Mouse (Mus musculus) R1 (cell line): ENCODE data around the gene Rdh11.
A peak's percentile ranks its signal among the peaks of the same experiment; 100 is the strongest.
"Not testable (repeated sequence)": the region's sequence is repeated elsewhere in the genome, so short reads cannot be mapped to it uniquely, and the experiment has no call there.

ENCODE experiments used
- DNase-seq: peaks from one replicate; pipeline ENCODE4 v3.0.0-alpha.2; 2018; ENCODE audit warnings: low read depth, low spot score

The Rdh11 gene

DNA sequence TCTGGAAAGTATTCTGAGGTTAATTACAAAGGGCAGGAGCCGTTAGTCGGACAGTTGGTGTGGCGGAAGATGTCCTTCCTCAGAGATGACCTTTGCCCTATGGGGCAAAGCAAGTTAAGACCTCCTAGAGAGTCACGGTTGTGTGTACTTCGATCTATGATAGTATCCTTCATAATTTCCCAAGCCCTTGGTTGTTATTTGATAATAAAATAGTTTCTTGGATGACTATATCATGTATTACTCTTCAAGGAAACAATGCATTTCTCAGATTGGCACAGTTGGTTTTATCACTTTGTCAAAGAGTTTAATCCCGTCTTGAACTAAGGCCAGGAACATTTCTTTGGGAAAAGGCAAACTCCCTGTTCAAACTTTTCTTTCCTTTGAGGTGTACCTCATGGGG, at the start of gene Rdh11:
Rdh11 (minus strand) TSS at position 101 of the 400 bp plus-strand sequence.
- no peak for DNase-seq

DNA sequence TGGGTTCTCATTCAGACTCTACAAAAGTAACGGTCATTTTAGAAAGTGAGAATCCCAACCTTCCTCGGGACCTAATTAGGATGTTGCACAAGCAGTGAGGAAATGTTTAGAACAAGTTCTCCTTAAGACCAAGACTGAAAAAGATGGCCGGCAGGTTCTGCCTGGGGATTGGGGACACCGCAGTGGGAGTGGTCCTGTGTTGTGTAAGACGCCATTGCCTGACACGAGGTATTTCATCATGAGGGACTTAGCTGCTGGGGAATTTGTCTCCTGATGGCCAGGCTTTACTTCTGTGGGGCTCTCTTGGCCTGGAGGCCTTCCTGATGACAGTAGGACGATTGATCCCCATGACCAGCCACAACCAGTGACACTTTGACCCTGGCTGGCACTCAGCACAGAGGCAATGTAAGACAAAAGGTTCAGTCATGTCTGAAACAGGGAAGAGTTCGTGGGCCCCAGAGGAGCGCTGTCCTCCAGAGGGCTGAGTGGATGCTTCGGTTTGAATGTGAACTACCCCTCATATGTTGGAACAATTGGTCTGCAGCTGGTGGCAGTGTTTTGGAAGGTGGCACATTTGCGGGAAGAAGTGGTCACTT, 43.5 kb upstream of the Rdh11 start:
- DNase-seq: no peak

DNA sequence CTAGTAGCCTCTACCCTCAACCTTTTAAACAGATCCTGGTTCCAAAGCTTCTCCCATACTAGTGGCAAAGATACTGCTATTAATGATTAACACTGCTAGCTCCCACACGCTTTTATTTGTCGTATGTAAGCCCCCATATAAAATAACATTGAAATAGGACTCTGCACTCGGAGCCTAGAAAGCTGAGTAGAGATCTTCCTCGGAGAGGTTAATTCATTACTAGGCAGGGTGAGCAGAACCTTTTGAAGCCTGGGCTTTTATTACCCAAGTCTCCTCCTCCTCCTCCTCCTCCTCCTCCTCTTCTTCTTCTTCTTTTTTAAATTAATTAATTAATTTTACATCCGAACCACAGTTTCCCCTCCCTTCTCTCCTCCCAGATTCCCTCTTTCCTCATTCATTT, 25.4 kb upstream of the Rdh11 start:
- no peak for DNase-seq

DNA sequence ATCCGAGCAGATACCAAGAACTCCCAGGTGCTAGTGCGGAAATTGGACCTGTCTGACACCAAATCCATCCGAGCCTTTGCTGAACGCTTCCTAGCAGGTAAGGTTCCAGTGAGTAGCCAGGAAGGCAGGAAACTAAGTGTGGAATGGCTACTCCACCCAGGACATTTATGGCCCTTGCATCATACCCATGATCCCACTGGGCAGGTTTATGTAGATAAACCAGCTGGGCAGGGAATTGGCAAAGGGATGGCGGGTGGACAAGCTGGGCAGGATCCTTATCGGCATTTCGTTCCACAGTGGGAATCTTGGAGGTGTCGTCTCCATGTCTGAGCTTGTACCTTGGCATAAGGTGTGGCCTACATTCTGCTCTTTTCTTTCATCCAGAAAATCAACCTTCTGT, 19.4 kb upstream of the Rdh11 start:
- DNase-seq: no peak

DNA sequence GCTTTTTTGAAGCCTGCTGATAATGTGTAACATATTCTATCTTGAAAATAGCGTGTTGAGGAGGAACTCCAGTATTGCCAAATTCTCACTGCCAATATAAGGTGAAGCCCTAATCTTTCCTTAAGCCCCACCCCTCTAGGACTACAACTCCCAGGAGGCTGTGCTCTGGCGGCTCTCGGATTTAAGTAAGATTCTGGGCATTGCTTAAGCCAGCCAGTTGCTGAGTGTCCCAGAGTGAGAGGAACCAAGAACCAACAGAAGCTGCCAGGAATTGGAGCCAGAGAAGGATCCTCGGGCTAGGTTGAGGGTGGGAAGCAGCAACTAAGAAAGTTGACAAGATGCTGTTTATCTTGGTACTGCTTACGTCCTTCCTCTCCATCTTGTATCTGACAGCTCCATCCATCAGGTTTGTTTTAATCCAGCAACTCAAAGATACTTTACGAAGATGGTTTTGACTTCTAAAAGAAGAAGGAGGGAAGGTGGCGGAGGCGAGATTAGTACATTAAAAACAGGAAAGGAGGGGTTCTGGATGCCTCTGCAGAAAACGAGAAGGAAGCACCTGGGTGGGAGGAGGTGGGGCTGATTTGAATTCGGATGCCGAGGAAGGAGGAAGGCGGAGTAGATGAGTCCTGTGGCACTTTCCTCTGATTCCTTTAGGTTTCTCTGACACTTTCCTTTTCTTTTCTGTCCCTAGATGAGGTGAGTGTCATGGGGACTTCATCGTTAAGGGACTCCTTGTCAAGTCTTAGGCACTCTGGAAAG, 16.8 kb upstream of the Rdh11 start, which contains the start of gene Rdh12:
Rdh12 (plus strand) TSS at position 212 of the 762 bp plus-strand sequence.
- peak; percentile 45 for DNase-seq

DNA sequence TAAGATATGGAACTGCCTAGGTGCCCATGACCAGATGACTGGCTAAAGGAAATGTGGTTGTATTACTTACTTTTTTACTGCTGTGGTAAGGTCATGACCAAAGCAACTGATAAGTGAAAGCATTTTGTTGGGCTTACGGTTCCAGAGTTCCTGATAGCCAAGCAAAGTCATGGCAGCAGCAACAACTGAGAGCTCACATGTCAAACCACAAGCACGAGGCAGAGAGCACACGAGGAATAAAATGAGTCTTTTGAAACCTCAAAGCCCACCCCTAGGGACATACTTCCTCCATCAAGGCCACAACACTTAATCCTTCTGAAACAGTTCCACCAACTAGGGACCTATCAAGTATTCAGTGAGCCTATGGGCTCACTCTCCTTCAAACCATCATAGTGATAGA, 9.8 kb upstream of the Rdh11 start:
- DNase-seq: no peak

DNA sequence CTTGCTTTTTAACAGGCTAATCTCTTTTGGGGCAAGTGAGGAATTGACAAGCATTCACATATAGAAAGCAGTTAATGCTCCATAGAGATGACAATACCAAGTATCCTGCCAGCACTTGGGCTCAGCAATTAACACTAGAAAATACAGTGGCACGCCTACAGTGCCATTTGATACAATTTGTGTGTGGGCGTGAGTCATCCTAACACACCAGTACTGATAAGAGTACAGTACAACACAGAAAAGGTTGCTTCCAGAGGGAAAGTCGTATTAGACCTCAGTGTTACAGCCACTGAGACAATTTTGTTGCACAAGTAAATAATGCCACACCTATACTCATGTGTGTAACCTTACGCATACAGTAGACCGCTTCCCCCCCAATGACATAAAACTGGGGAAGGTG, 5.0 kb upstream of the Rdh11 start:
- no peak for DNase-seq

DNA sequence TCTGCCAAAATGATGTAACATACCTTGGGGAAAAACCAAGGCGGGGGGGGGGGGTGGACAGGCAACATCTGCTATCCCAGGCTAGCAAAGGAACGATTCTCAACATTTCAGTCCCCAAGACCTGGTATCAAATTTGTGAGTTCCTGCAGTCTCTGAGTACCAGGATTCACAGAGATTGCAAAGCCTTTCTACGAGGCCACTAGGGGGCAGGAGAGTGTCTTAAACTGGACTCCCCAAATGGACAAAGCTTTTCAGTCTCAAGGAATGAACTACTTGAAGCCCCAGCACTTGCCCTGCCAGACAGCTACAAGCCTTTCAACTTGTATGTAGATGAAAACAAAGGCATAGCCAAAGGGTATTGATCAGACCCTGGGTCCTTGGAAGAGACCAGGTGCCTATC, 1.3 kb upstream of the Rdh11 start:
- peak; percentile 81 for DNase-seq

DNA sequence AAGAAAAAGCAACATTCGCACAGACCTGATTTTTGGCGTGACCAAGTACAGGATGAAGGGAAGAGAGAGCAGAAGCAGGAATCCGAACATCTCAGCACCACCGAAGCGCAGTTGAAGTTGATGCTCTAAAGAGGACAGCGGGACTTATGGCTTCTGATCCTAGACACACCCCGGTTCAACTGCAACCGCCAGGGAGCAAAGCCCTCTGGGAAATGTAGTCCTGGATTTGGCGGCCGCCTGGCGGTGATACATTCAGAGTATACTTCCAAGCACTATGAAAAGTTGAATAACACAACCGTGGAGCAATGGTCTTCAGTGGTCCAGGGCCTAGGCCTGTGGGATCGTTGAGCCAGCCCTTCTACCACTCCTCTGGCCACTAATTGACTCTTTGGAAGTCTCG, 392 bp downstream of the Rdh11 start:
- peak; percentile 91 for DNase-seq

DNA sequence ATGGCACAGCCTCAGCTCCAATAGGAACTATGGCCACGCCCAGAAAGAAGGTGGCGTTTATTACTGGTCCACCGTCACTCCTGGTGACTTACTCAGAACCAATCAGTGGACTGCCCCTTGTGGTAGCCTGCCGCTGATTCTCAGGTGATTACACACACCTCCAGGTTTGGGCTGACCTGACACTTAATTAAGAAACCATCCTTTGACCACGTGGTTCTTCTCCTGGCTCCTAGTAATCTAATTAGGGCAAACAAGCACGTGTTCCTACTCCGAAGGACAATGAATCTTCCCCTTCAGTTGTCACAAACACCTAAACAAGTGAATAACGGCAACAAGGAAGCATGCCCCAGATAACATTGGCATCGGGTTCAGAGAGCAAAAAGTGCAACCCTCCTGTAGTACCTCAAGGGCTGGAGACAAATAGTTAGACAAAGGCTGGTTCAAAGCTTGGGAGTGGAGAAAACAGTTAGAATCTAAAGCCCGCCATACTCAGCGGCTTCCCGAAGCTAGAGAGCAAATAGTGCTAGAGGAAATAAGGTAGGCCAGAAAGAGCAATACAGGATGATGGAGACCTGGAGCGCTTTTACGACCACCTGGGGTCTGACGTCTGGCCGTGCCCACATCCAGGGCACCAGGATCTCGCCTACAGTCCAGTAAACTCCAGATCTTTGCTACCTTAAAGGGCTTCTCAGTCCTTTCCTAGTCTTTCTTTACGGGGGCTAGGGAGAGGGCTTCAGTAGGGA, 991 bp downstream of the Rdh11 start:
- DNase-seq: peak; percentile 93

DNA sequence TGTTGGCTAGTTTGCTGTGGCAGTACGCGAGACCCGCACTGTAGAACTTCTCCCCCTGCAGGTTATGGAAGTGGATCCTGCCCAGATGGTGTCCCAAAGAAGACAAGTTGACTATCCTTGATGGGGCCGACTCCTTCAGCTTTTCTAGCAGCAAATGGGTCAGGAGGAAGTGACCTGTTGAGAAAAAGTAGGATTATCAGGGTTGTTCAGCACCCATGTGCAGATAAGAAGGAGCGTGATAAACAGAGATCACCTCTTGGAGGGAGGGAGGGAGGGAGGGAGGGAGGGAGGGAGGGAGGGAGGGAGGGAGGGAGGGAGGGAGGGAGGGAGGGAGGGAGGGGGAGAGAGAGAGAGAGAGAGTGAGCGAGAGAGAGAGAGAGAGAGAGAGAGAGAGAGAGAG, 6.9 kb downstream of the Rdh11 start:
- DNase-seq: not testable (repeated sequence)

DNA sequence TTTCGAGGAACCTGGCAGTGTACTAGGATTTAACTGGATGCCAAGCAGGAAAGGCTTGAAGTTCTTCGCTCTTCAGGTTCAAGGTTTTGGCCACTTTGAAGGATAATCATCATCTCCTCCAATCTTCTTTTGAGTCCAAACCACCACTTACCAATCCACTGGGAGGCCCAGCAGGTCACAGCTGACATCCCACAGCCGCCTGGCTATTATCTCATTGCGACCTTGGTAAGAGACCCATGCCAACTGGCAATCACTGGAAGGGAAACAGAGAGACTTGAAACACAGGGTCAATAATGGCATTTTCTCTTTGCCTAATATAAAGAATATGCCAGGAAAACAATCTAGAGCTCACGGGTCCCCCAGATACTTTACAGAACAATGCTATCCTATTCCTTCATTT, 16.1 kb downstream of the Rdh11 start:
- no peak for DNase-seq

DNA sequence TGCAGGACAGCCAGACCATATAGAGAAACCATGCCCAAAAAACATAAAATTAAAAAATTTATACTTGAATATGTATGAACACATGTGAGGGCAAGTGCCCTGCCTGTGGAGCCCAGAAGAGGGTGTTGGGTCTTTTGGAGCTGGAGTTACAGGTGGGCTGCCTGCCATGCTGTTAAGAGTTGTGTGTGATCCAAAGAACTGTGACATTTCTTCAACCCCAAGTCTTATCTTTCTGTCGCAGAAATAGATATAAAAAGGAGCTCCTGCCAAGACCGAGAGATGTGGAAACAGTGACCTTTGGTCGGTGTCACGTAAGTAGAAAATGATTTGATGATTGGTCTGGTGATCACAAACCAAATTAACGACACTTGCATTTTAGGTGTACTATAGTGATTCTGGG, 18.4 kb downstream of the Rdh11 start:
- no peak for DNase-seq

DNA sequence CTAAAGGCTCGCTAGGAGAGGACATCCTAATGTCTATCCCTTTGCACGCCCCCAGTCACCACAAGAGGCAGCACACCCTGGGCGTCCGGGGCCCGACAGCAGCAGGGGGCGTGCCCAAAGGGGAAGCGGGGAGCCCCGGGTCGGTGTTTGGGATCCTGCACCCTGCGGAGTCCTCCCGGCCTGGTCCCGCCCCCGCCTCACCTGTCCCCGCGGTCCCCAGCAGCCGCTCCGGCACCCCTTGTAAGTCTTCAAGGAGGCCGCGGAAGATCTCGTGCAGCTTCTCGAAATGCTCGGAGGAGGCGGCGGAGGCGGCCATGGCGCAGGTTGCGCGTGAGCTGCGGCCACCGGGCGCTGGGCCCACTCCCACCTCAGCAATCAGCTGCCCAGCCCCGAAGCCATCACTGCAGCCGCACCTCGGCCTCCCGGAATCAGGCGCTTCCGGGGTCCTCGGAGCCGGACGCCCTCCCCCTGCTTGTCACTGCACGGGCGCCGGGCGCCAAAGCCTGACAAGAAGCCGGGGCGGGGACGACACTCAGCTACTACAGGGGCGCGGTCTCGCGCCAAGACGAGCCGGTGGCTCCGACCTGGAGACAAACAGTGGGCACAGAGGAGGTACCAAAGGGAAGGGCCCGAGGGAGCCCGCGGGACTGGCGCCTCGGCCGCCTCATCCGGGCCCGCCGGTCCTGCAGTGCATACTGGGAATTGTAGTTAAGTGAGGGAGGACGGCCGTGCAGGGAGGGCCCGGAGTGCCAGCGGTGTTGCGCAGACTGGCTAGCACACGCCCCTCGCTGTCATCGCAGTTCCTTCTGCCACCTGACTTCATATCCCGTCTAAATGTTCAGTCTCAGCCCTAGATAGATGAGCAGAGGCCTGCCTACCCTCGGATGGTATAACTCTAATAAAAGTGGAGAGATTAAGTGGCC, 19.8 kb downstream of the Rdh11 start, which contains the start of gene Vti1b:
Vti1b (minus strand) TSS at position 649 of the 923 bp plus-strand sequence.
- DNase-seq: peak; percentile 91

DNA sequence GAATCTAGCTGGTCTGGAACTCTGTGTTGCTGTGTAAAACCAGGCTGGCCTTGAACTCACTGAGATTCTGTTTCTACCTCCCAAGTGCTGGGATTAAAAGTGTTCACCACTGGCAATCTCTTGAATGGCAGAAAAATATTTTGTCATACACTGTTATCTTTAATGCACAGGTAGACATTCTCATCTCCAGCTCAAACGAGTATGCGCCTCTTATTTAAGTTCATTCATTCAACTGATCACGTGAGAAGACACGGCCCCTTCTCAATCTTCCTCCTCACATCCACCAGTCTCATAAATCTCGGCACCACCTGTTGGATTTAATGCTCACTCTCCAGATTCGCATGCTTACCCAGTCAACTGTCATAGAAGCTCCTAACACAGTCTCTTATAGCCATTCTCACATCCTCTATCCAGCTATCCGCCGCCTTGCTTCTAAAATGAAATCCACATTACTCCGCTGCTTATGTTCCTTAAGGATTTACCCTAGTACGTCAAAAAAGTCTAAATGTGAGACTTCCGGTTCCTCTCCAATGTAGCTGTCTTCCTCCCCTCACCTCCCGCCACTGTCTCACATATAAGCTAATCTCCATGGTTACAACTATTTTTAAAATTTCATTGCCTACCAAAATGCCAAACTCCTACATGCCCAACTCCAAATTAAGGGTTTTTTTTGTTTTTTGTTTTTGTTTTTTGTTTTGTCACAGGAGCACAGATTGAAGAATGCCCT, 20.7 kb downstream of the Rdh11 start:
- no peak for DNase-seq

DNA sequence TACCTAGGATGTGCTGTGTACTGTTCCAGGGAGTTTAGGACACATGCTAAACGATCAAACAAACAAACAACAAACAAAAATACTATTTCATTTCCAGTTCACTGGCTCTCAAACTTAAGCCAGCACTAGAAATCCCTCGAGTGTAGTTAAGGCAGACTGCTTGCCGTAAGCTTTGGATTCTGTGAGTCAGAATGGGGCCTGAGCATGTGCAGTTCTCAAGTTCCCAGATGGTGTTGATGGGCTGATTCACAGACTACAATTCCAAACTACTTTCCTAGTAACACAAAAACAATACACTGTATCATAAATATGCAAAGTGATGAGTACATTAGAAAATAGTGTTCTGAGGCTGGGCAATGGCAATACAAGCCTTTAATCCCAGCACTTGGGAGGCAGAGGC, 21.7 kb downstream of the Rdh11 start:
- DNase-seq: no peak

DNA sequence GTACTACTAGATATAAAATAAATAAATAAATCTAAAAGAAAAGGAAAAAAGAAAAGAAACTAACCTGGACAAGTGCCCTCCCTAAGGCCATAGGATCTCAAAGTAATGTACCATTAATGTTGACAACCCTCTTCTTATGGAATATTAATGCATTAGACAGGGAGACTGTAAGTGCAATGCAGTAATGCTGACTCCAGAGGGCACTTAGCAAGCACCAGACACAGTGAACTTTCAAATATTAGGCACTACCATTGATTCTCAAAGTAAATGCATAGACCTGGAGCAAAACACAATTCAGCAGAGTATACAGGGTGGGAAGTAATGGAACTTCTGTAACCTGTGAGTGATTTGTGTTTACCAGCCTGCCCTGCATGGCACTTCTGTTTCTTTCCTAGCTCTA, 22.9 kb downstream of the Rdh11 start:
- no peak for DNase-seq

DNA sequence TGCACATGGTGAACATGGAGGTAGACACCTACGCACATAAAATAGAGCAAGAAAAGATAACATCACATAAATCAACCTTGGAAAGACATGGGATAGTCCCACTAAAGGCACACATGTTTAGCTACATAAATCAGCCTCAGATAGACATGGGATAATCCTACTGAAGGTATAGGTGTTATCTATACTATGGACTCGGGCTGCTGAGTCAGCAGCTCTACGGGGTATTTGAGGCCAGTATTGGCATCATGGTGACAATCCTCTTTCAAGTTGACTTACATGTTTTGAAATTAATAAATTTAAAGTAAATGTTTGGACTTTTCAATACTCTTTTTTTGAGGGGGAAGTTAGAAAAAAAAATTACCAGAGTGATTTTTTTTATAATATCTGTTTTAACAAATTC, 29.2 kb downstream of the Rdh11 start:
- DNase-seq: no peak

DNA sequence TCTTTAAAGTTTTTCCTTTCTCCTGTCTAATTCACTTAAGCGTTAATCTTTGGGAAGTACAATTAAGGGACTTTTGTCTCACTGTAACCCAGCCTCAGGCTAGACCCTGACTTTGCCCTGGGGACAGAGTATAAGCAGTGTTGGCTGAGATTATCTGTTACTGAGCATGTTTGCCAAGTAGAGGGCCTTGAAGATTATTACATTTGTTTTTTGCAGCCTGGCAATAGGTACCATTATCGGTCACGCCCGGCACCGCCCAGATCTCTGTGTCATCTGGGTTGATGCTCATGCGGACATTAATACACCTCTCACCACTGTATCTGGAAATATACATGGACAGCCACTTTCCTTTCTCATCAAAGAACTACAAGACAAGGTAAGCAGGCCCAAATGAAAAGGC, 42.4 kb downstream of the Rdh11 start:
- DNase-seq: no peak

DNA sequence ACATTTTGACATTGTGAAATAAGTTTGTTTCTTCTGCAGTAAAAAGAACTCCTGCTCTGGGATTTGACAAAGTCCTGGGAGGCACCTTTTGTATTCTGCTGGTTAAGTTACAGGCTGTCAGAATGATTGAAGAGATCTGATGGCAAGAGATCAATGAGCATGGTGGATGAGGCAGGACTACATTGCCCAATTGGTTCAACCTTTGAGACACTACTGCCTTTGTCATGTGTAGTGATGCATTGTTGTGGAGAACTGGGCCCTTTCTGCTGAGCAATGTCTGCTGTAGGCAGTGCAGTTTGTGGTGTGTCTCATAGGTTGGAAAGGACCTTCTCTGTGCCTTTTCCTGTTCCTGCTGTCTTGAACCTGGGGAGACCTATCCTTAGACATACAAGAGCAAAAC, 50.7 kb downstream of the Rdh11 start:
- DNase-seq: peak; percentile 48

DNA sequence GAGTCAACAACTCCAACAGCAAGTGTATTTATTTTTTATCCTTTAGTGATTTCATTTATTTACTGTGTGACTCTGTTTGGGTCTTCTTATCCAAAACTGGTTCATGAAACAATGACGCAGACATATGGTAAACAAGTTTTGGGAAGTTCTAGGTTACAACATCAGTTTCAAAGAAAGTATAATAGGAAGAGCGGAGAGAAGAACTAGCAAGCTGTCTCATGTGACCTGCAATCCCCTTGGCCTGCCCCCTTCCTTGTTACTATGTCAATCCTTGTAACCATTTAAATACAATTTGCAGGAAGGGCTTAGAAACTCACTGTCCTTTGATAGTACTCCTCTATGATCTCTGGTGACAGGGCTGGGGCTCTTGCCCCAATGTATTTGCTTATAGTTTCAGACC, 51.3 kb downstream of the Rdh11 start:
- no peak for DNase-seq
